13 mouse cellular contexts compared by ENCODE assay signal in the genomic region with DNA sequence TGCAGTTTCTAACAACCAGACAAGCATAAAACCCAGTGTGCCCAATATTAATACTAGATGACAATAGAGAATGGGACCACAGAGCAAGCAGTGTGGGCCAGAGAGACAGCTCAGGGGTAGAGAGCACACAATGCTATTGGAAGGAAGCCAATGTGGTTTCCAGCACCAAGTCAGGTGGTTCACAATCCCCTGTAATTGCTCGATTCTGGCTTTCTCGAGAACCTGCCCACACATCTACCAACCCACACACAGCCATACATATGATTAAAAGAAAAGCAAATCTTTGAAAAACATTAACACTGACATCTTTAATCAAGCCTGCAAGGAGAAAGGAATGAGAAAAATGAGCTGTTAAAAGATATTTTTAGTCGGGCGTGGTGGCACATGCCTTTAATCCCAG.
DNase-seq lines count a peak whose midpoint lies in the region.
"Had no signal": no experiment of that assay in that cellular context is flagged by ENCODE, and none has a peak within 500 bp of the region (broad histone marks: within the 10 kb centered on the region; RNA-seq: fewer than 3 reads in every experiment).

No protein-coding gene starts in this region.

- peak; percentile 7 to 40 for DNase-seq in frontal cortex, postnatal 36 days (ENCODE audit: low spot score in 2 of 2)
- no peak for DNase-seq in frontal cortex, postnatal 10 days (ENCODE audit: low spot score in 2 of 2)
- peak; percentile 7 for DNase-seq in retina, postnatal 1 day
- no peak for DNase-seq in retina, embryonic 14.5 days (ENCODE audit: low spot score)
- DNase-seq in brain, adult 2 months (ENCODE audit: low read depth, low spot score), result peak; percentile 66
- peak; percentile 23 to 61 for DNase-seq in left cerebral cortex, postnatal 25 days (ENCODE audit: low spot score in 2 of 2)
- DNase-seq in c-Kit-positive CD71-positive TER-119-positive erythroid progenitor cells, embryonic 14.5 days (ENCODE audit: low spot score), result no peak
- DNase-seq: adrenal gland, postnatal 14 days; cerebellum, adult 9-10 months; gastrocnemius, postnatal 25 days; heart, adult 2 months; heart, postnatal 4 days; thymus, postnatal 36 days had no signal

- intact Hi-C loops in left cerebral cortex, postnatal 25 days (cut with DNase I), result no loop called here

Comparison
In these comparisons a context has a peak if more than half of its experiments do, and no peak if none do; other contexts are left out.
1. DNase-seq: peak in frontal cortex, postnatal 36 days (2 of 2), retina, postnatal 1 day (single experiment), brain, adult 2 months (single experiment) and left cerebral cortex, postnatal 25 days (2 of 2); none in frontal cortex, postnatal 10 days (0 of 2), retina, embryonic 14.5 days (single experiment) and c-Kit-positive CD71-positive TER-119-positive erythroid progenitor cells, embryonic 14.5 days (single experiment).